Mouse (Mus musculus) cerebellum, adult 2 months (tissue): Measurements from ENCODE around the gene Nin. TPM values are rescaled to one million over a fixed set of nuclear protein-coding genes. Genes with fewer than 3 reads are reported as not detected.

Source experiments
- DNase-seq, 2 experiments: peaks; one replicate each; pipeline ENCODE4 v3.0.0; 2021
- H3K27ac ChIP-seq: fragments of 200-500 bp; 2 replicates; pipeline ENCODE4 v1.5.1; 2012; ENCODE audit warnings: low read length, control low read depth, inconsistent platforms; ENCODE audit not compliant: insufficient read depth
- H3K27me3 ChIP-seq: fragments of 200-500 bp; 2 replicates; pipeline ENCODE4 v1.6.1; 2012; ENCODE audit warnings: inconsistent platforms, mild to moderate bottlenecking, low read length, moderate library complexity; ENCODE audit not compliant: control insufficient read depth, insufficient read depth
- H3K4me1 ChIP-seq: fragments of 200-500 bp; 2 replicates; pipeline ENCODE4 v1.6.1; 2011; ENCODE audit warnings: low read length; ENCODE audit not compliant: control insufficient read depth, insufficient read depth
- H3K4me3 ChIP-seq: fragments of 200-500 bp; replicated peaks from 2 replicates; pipeline ENCODE3; 2011; ENCODE audit warnings: mild to moderate bottlenecking, low read depth, low read length, control low read depth; ENCODE audit not compliant: insufficient read depth
- CTCF ChIP-seq: fragments of 200-500 bp; IDR thresholded peaks from 2 replicates; pipeline ENCODE4 v1.5.1; 2011; ENCODE audit warnings: low read depth, mild to moderate bottlenecking, control low read depth, low read length, moderate library complexity, borderline replicate concordance; ENCODE audit not compliant: insufficient read depth
- POLR2A ChIP-seq: fragments of 200-500 bp; IDR thresholded peaks from 2 replicates; pipeline ENCODE4 v1.6.1; 2011; ENCODE audit warnings: low read length, control low read depth, borderline replicate concordance; ENCODE audit not compliant: insufficient read depth
- WGBS: fragments of 180-500 bp; shearing (Covaris S2); methylation state at CpG from one replicate; pipeline ENCODE4 v1.1.7; 2018; 5-methylcytosine and 5-hydroxymethylcytosine counted together
- polyA plus RNA-seq: library from polyadenylated mRNA; depleted of rRNA; stranded (reverse); fragments of >200 nt; gene quantifications from 2 replicates; pipeline ENCODE4 v1.2.3, GENCODE M21; 2012

Gene Nin
- polyA plus RNA-seq, 1 experiment = 7.2 TPM

GRCm38 (mm10) chr12:70134627-70135235 lies 21.2 kb upstream of the Nin start:
- Histone ChIP-seq H3K4me3 (no peak overlapping the region), H3K27ac (no peak overlapping the region), H3K27me3 (no peaks in the 10 kb centered on the region), H3K4me1 (no peaks in the 10 kb centered on the region)
- 87% methylated on average over 20 of the region's 20 CpGs for WGBS
- TF ChIP-seq CTCF = no peak
- TF ChIP-seq POLR2A = no peak
- no peak for DNase-seq

- TF ChIP-seq POLR2A = no peak
- Histone ChIP-seq H3K27ac (no peak overlapping the region), H3K27me3 (no peaks in the 10 kb centered on the region), H3K4me1 (no peaks in the 10 kb centered on the region), H3K4me3 (peak overlapping the region; percentile 75)
- DNase-seq = peak; percentile 43 to 53
- WGBS = 25% methylated on average over 20 of the region's 20 CpGs
These were observed 17.6 kb upstream of the Nin start for GRCm38 (mm10) chr12:70131042-70131675.

- Histone ChIP-seq H3K4me1 (no peaks in the 10 kb centered on the region), H3K27ac (no peak overlapping the region), H3K4me3 (no peak overlapping the region), H3K27me3 (no peaks in the 10 kb centered on the region)
- TF ChIP-seq CTCF = no peak
- no peak for TF ChIP-seq POLR2A
- DNase-seq = no peak
- WGBS = 61% methylated on average over 5 of the region's 5 CpGs
These were observed 15.6 kb upstream of the Nin start for GRCm38 (mm10) chr12:70129105-70129504.

DNA sequence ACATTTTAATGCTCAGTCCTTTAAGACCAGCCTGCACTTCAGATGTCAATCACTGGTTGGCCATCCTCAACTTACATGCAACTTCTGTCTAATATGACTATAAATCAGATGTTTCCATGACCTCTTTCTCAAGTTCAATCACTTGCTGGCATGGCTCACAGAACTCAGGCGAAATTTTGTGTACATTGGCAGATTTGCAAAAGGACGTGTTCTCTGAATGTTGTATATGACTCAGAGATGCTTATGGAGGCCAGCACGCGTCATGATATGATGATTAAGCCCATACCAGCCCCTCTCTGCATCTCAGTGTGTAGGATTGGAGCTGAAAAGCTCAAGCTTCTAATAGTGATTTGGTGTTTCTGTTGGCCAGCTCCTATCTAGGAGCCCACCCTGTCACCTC lies 13.1 kb upstream of the Nin start:
- H3K27me3 ChIP-seq = no peaks in the 10 kb centered on the region
- H3K27ac ChIP-seq = no peak overlapping the region
- H3K4me3 ChIP-seq = no peak overlapping the region
- H3K4me1 ChIP-seq = no peaks in the 10 kb centered on the region
- no peak for DNase-seq
- 95% methylated on average over 4 of the region's 4 CpGs for WGBS
- no peak for TF ChIP-seq CTCF
- no peak for TF ChIP-seq POLR2A

GRCm38 (mm10) chr12:70119552-70119951 lies 6.0 kb upstream of the Nin start:
- no peaks in the 10 kb centered on the region for H3K27me3 ChIP-seq
- H3K4me3 ChIP-seq = no peak overlapping the region
- WGBS = 28% methylated on average over 2 of the region's 2 CpGs
- TF ChIP-seq POLR2A (no peak), CTCF (no peak)
- DNase-seq = no peak
- H3K4me1 ChIP-seq = peaks cover 5% of the 10 kb centered on the region; the same call in 1 of the 2 replicates
- no peak overlapping the region for H3K27ac ChIP-seq

DNA sequence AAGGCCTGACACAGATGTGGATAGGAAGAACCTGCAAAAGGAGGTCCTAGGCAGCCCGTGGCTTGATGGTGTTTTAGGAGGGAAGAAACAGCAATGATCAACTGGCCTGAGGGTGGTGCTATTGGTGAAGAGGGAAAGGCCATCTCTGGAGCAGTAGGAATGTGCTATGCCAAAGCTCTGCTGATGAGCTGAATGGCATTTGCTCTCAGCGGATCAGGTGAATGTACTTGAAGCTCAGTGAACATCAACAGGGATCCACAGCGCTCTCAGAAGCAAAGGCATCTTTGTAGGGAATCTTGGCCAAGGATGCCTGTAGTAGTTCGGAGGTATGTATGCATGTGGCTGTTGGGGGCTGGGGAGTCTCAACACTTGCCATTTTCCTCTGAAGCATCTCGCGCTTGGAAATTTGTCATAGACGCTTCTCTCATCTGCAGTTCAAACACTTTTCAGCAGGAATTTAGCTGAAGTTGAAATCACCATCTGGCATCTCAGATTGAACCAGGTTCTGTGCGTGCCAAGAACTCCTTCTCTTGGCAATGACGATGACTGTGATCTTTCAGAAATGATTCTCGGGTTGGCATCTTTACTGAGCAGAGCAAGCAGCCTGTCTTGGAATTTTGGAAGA lies 5.3 kb upstream of the Nin start:
- WGBS = 8% methylated on average over 10 of the region's 10 CpGs
- peak; percentile 50; the same call in 1 of the 2 replicates for TF ChIP-seq CTCF
- TF ChIP-seq POLR2A = no peak
- Histone ChIP-seq H3K4me3 (peak overlapping the region; percentile 5), H3K27ac (no peak overlapping the region), H3K27me3 (no peaks in the 10 kb centered on the region), H3K4me1 (peaks cover 5% of the 10 kb centered on the region; the same call in 1 of the 2 replicates)
- peak; percentile 56 to 81 for DNase-seq

DNA sequence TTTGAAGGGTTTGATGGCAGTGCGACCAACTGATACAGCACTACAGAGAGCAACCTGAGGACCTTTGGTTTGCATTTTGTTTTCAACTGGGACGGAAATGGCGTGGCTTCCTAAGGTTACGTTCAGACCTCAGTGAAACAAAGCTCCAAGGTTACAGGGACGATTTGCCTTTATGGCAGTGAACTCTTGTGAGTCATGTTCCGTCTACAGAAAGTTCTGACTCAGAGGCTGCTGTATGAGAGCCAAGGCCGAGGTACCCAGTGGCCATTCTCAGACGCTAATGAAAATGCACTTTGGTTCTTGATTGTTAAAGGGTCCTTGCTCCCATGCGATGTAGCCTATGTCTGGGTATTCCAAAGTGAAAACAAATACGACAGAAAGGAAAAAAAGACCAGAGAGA lies 3.6 kb upstream of the Nin start:
- no peak for DNase-seq
- TF ChIP-seq CTCF = no peak
- no peak for TF ChIP-seq POLR2A
- peaks cover 5% of the 10 kb centered on the region; the same call in 1 of the 2 replicates for H3K4me1 ChIP-seq
- WGBS = 93% methylated on average over 10 of the region's 10 CpGs
- no peak overlapping the region for H3K4me3 ChIP-seq
- H3K27ac ChIP-seq = no peak overlapping the region
- H3K27me3 ChIP-seq = no peaks in the 10 kb centered on the region

DNA sequence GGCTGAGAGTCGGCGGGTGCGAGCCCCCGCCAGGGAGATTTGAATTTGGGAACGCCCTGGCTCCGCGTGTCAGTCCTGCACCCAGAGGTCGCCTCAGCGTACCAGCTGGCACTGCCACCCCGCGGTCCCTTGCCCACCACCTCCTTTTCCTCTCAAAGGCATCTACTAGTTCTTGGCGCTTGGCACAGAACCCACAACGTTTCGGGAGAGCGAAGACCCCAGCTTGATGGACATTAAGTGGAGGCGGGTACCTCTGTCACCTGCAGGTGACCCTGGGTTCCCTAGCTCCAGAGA lies 1.5 kb downstream of the Nin start:
- Histone ChIP-seq H3K27ac (no peak overlapping the region), H3K27me3 (no peaks in the 10 kb centered on the region)
- 5% methylated on average over 16 of the region's 16 CpGs for WGBS

More for the DNA sequence above, 1.5 kb downstream of the Nin start:
- TF ChIP-seq CTCF = no peak
- no peak for TF ChIP-seq POLR2A
- H3K4me1 ChIP-seq = peaks cover 2% of the 10 kb centered on the region; the same call in 1 of the 2 replicates
- no peak for DNase-seq
- peak overlapping the region; percentile 74 for H3K4me3 ChIP-seq
